Mouse (Mus musculus) spleen, adult 2 months (tissue): Measurements from ENCODE around the gene Rai14.

Experiments
- CTCF ChIP-seq: fragments of 200-500 bp; IDR thresholded peaks from 2 replicates; pipeline ENCODE4 v1.5.1; 2011; ENCODE audit warnings: mild to moderate bottlenecking, inconsistent platforms; ENCODE audit not compliant: insufficient read depth, insufficient read length, insufficient replicate concordance; ENCODE audit errors: extremely low read depth
- POLR2A ChIP-seq: fragments of 200-500 bp; IDR thresholded peaks from 2 replicates; pipeline ENCODE4 v1.6.1; 2011; ENCODE audit warnings: low read depth, low read length, inconsistent platforms

- TF ChIP-seq CTCF, result no peak
- no peak for TF ChIP-seq POLR2A
Observed at GRCm38 (mm10) chr15:10742441-10742840, 28.0 kb upstream of the Rai14 start.
